Mouse (Mus musculus) cerebellum, adult (tissue): ENCODE results near the gene Dhdds.

Source experiments
- ATAC-seq: cut with Nextera tagmentation; 2 replicates; pipeline ENCODE4 v1.9.2; 2017; ENCODE audit warnings: mild to moderate bottlenecking, moderate library complexity, mixed read lengths; ENCODE audit not compliant: insufficient number of reproducible peaks, low FRiP score, low TSS enrichment

Dhdds gene

DNA sequence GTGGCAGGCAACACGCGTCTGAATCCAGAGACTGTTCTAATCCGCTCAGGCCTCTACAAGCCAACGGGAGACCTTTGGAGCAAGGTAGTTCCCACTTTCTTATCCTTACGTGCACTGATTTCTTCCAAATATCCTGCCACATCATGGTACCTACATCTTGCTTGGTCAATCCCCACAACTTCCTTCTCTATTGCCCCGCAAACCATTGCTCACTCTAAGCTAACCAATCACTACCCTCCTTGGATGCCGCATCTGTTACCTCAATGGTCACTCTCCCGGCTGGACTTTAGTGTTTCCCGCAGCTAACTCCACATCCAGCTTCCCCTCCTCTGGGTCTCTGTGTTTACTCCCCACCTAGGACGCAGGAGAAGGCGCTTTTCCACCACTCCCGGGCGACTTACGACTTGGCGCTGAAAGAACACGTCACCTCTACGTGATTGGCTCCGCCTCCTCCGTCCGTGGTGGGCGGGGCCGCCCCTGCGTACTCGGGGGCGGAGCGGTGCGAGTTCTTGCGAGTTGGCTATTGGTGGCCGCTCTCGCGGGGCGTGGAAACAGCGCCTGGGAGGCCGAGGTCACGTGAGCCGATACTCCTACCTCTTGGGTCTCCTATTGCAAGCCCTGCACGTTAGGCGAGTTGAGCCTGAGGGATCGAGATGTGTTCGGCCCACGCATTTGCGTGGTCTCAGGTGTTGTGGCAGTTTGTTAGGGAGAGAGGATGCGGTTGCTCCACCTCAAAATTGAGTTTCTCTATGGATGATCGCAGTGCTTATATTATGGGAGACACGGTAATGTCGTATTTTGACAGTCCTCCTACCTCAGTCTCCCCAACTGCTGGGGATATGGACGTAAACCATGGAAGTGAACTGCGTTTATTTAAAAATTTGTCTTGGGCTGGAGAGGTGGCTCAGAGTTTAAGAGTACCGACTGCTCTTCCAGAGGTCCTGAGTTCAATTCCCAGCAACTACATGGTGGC, at the start of gene Dhdds:
Gene Dhdds (minus strand): TSS at position 453 of the 973 bp plus-strand sequence.
- peak; percentile 96 for ATAC-seq

DNA sequence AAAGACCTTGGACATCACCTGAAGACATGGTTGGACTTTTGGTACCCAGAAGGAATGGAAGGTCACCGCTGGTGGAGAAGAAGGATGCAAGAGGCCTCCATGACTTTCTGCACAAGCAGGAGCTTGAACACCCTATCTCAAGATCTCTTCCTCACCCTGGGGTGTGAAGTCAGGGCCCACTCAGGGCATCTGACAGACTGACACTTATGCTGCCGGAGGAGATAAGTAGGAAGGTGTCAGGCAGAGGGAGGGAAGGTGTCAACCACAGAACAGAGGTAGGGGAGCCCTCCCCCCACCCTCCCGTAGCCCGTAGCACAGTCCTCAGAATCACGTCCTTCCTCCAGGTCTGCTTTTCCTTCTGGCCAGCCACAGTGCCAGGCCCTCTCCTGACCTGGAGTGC, 46.9 kb upstream of the Dhdds start:
- no peak for ATAC-seq

DNA sequence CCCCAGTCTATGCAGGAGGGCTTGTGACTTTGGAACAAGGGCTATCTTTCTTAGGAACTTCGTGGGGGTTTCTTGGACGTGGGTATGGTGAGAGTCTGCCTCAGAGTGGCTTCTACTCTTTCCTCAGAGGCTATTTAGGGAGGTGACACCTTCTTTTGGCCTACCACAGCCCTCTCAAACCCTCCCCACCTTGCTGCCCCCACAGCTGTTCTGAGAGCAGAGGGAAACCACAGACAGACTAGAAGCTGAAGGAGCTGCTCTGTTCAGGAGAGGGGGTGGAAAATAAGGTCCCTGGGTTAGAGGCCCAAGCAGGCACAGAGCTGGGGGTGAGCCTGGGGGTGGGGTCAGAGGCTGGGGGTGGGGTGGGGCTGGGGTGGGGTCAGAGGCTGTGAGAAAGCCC, 42.3 kb upstream of the Dhdds start:
- no peak for ATAC-seq

DNA sequence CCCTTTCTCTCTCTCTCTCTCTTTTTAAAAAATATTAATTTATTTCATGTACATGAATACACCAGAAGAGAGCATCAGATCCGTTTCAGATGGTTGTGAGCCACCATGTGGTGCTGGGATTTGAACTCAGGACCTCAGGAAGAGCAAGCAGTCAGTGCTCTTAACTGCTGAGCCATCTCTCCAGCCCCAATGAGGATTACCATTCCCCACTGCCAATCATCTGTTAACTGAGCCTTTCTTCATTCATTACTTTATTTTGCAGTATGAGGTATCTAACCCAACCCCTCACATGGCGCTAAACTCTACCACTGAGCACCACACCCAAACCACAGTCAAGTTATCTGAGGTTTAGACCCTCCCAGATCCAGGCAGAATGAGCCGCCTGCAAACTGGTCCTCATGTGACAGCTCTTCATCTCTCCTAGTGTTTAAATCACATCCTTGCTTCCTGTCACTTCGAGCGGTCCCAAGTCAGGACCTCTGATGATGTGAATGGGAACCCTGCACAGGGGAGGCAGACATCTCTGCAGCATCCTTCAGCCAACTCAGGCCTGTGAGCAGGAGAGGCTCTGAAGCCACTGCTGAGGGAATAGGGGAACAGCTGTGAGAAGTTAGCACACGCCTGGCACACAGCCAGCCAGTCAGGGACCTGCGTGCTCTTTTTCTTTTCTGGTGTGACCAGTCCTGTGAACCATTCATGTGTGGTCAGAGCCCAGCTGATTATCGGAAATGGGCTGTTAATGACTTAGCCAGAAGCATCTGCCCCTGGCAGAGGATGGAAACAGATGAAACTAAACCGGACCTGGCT, 40.8 kb upstream of the Dhdds start:
- no peak for ATAC-seq

DNA sequence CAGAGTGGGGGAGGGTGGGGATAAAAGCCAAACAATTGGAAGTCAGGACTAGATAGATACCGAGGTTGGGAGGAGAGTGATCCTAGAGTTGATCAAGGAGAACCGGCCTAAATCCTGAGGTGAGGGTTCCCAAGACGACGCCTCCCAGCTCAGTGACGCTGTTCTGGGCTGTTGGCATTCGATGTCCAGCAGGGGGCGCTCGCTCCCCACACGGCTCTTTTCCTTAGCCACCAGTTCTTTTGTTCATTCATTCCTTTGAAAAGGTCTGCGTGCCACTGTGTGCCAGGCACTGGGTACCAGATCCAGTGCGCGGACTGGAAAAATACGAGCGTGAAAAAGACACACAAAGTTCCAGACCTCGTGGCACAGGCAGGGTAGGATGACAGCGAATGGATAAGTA, 35.2 kb upstream of the Dhdds start:
- peak; percentile 36; the same call in 1 of the 2 replicates for ATAC-seq

DNA sequence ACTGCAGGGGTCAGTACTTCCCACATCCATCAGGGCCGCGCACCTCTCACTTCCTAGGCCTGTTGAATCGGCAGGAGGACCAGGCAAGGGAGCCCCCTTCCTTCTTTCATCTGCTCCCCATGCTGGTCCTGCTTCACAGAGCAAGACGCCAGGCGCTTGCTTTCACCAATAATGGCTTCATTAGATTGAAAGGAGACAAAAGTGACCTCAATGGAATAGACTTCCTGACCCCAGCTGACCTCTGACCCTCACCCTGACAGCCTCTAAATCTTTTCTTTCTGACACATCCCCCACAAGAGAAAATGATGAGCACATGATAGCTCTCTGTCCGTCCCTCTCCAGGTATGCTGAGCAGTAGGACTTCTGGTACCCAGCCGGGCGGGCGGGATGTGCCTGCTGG, 25.1 kb upstream of the Dhdds start:
- no peak for ATAC-seq

DNA sequence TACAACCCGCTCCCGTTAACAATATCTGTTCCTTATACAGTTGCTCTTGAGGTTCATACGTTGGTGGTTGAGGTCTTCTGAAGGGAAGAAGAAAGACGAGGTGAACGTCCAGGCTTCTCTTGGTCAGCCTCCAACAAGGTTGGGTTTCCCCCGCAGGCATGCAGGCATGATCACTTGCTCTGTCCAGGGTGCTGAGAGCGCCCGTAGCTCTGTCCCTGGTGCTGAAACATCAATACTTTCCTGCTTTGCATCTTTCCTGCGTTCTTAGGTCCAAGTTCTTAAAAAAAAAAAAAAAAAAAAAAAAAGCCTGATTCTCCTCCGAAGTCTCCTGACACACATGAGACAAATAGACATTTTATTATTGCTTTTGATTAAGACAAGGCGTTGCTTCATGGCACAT, 19.9 kb upstream of the Dhdds start:
- ATAC-seq: no peak

- peak; percentile 83; the same call in 1 of the 2 replicates for ATAC-seq
Measured at GRCm38 (mm10) chr4:134019641-134020351, 19.1 kb upstream of the Dhdds start.

GRCm38 (mm10) chr4:134019210-134019609, 18.5 kb upstream of the Dhdds start:
- no peak for ATAC-seq

- ATAC-seq: no peak
Measured at GRCm38 (mm10) chr4:134018779-134019145, 18.0 kb upstream of the Dhdds start, which contains the start of gene Lin28a. Gene Lin28a (minus strand): TSS chr4:134018841.

- no peak for ATAC-seq
Measured at GRCm38 (mm10) chr4:134018038-134018778, 17.5 kb upstream of the Dhdds start.

GRCm38 (mm10) chr4:134017201-134017865, 16.6 kb upstream of the Dhdds start:
- ATAC-seq: no peak

DNA sequence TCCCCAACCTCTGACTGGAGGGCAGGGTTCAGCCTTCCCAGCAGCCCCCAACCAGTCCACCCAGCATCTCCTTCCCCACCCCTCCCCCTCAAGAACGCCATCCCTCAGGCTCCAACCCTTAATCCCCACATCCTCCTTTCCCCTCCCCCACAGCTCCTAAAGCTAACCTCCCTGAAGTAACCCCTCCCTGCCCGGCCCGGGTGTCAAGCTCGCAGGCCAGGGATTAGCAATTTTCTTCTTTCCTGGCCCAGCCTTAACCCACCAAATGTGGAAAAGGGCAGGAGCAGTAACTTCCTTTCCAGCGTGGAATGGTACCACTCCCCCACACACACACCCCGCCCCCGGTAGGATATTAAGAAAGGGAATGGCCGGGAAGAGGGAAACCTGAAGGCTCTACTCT, 16.0 kb upstream of the Dhdds start:
- ATAC-seq: no peak

- ATAC-seq: no peak
Measured at GRCm38 (mm10) chr4:134016208-134016607, 15.5 kb upstream of the Dhdds start.

- ATAC-seq: no peak
Measured at GRCm38 (mm10) chr4:134012858-134013528, 12.3 kb upstream of the Dhdds start.

DNA sequence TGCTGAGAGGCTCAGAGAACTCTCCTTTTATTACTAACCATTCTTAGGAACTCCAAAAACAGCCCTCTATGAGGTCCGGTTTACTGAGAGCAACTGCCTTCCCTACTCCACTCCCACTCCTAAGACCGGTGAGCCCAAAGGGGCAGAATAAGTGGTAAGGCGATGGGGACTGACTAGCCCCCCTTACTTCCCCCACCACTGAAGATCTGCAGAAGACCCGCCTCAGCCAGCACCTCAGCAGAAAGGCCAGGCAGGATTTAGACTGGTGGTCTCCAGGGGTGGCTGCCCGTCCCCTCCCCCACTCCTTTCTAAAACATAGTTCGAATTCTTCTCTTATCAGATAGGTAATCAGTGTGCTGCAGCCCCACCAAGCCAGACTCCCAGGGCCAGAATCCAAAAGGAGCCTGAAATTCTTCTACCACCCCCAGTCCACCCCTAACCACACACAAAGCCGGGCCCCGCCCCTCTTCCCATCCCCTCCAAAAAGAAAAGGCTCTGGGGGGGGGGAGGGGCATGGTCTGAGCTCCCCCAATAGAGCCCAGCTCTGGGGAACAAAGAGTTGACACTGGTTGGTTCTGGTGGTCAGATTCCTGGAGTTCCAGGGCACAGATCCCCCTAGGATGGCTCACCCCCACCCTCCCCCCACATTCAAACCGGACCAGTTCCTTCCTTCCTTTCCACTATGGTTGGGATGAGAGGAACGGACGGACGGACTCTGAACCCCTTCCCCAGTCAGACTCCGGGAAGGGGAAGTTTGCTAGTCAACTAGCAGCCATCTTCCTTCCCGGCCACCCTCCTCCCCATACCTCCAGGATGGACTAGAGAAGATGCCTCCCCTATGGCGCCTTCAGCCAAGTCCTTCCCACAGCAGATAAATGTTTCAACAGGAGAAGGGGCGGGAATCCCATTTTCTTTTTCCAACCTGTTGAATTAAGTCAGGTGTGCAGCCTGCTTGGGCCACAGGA, 11.0 kb upstream of the Dhdds start:
- ATAC-seq: no peak

DNA sequence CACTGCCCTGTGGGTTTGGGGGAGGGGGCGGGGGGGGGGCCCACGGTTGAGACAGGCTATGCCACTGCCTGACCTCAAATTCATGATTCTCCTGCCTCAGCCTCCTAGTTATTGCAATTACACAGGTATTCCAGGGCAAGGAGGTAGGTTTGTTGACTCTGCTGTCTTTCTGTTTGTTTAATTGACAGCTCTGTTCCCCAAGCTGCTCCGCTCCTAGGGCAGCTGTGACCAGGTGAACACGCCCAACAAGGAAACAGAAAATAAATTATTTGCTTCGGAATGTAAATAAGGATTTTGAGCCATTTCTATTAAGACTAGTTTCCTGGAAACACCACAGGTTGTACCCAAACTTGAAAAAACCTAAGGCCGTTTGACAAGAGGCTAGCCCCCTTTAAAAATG, 9.0 kb upstream of the Dhdds start:
- ATAC-seq: no peak

- ATAC-seq: no peak
Measured at GRCm38 (mm10) chr4:134006845-134007244, 6.1 kb upstream of the Dhdds start.
